Mouse (Mus musculus) heart, embryonic 12.5 days (tissue): ENCODE measurements around the gene Sltm. TPM values are rescaled to one million over a fixed set of nuclear protein-coding genes. Genes with fewer than 3 reads are reported as not detected.
A peak's percentile ranks its signal among the peaks of the same experiment; 100 is the strongest.
"Not testable (repeated sequence)": the region's sequence is repeated elsewhere in the genome, so short reads cannot be mapped to it uniquely, and the experiment has no call there.

Experiments
- ATAC-seq: fragments of 200-750 bp; cut with Nextera tagmentation; 2 replicates; pipeline ENCODE4 v1.8.0; 2017; ENCODE audit warnings: moderate TSS enrichment, moderate library complexity; ENCODE audit not compliant: insufficient number of reproducible peaks, low FRiP score
- H3K27ac ChIP-seq: fragments of 300-500 bp; sonication (generic); 2 replicates; pipeline ENCODE4 v1.5.1; 2016; ENCODE audit warnings: mild to moderate bottlenecking, moderate library complexity; ENCODE audit not compliant: poor library complexity, severe bottlenecking
- H3K27me3 ChIP-seq: fragments of 300-500 bp; sonication (generic); replicated peaks from 2 replicates; pipeline ENCODE4 v1.6.1; 2016; ENCODE audit warnings: mild to moderate bottlenecking, moderate library complexity
- H3K36me3 ChIP-seq: fragments of 300-500 bp; sonication (generic); 2 replicates; pipeline ENCODE4 v1.6.1; 2016; ENCODE audit warnings: mild to moderate bottlenecking, moderate library complexity
- H3K4me1 ChIP-seq: fragments of 300-500 bp; sonication (generic); replicated peaks from 2 replicates; pipeline ENCODE4 v1.6.1; 2016; ENCODE audit warnings: mild to moderate bottlenecking
- H3K4me2 ChIP-seq: fragments of 300-500 bp; sonication (generic); 2 replicates; pipeline ENCODE4 v1.6.1; 2016; ENCODE audit warnings: mild to moderate bottlenecking, moderate library complexity
- H3K4me3 ChIP-seq: fragments of 300-500 bp; sonication (generic); 2 replicates; pipeline ENCODE4 v1.5.1; 2016; ENCODE audit warnings: mild to moderate bottlenecking
- H3K9ac ChIP-seq: fragments of 300-500 bp; sonication (generic); 2 replicates; pipeline ENCODE4 v1.6.1; 2016; ENCODE audit warnings: mild to moderate bottlenecking, moderate library complexity
- H3K9me3 ChIP-seq: fragments of 300-500 bp; sonication (generic); replicated peaks from 2 replicates; pipeline ENCODE4 v1.6.1; 2016; ENCODE audit warnings: mild to moderate bottlenecking, moderate library complexity
- WGBS: fragments of 180-500 bp; shearing (Covaris S2); methylation state at CpG from one replicate; pipeline ENCODE4 v1.1.7; 2016; 5-methylcytosine and 5-hydroxymethylcytosine counted together
- polyA plus RNA-seq: library from polyadenylated mRNA; unstranded; fragments of >200 nt; fragmentation: Nextera tagmentation; extraction: Ambion mirVana; gene quantifications from 2 replicates; pipeline ENCODE4 v1.2.1, GENCODE M21; 2016

Sltm gene
- polyA plus RNA-seq, 1 experiment from 2014 or later: 38.7 TPM

GRCm38 (mm10) chr9:70551524-70551923 is 9.0 kb downstream of the Sltm start:
- Histone ChIP-seq H3K9me3 (peaks cover 10% of the 10 kb centered on the region; the same call in 1 of the 2 replicates), H3K4me1 (0 out of 2 replicates have a peak, but pooled peaks cover 3% of the 10 kb centered on the region), H3K9ac (no peak overlapping the region), H3K27ac (no peak overlapping the region), H3K36me3 (peaks cover 27% of the 10 kb centered on the region), H3K4me3 (no peak overlapping the region), H3K4me2 (no peak overlapping the region), H3K27me3 (no peaks in the 10 kb centered on the region)
- WGBS: 96% methylated on average over 1 of the region's 1 CpGs
- no peak for ATAC-seq

GRCm38 (mm10) chr9:70552233-70552632 is 9.7 kb downstream of the Sltm start:
- not testable (repeated sequence) for ATAC-seq, H3K27me3 ChIP-seq, H3K9ac ChIP-seq, H3K27ac ChIP-seq, H3K4me2 ChIP-seq, H3K4me1 ChIP-seq, H3K4me3 ChIP-seq
- Histone ChIP-seq H3K36me3 (peaks cover 27% of the 10 kb centered on the region), H3K9me3 (peaks cover 10% of the 10 kb centered on the region; the same call in 1 of the 2 replicates)
- 89% methylated on average over 2 of the region's 2 CpGs for WGBS

DNA sequence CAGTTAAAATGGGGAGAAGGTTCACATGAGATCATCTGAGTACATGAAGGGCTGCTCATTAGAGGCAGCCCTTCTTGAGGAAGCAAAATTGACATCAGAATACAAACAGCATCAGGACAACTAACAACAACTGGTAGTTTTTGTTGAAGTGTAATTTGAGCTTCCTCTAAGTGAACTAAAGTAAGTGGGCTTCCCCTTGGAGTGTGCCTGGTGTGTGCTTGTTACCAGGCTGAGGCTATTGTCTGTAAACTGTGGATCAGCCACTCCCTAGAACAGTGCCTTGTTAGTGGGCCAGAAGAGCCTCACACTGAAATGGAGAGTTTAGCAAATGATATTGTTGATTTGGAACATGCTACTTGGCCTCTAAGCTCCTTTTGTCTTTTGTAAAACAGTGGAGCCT is 12.9 kb downstream of the Sltm start:
- Histone ChIP-seq H3K9ac (no peak overlapping the region), H3K36me3 (peaks cover 23% of the 10 kb centered on the region), H3K4me1 (no peaks in the 10 kb centered on the region; the same call in 1 of the 2 replicates), H3K27ac (no peak overlapping the region), H3K4me2 (no peak overlapping the region), H3K4me3 (no peak overlapping the region), H3K9me3 (peaks cover 10% of the 10 kb centered on the region; the same call in 1 of the 2 replicates), H3K27me3 (no peaks in the 10 kb centered on the region)
- no peak for ATAC-seq

- no peaks in the 10 kb centered on the region; the same call in 1 of the 2 replicates for H3K4me1 ChIP-seq
- no peak overlapping the region for H3K27ac ChIP-seq
- 87% methylated on average over 5 of the region's 5 CpGs for WGBS
- H3K27me3 ChIP-seq: no peaks in the 10 kb centered on the region
- H3K9me3 ChIP-seq: peaks cover 10% of the 10 kb centered on the region; the same call in 1 of the 2 replicates
- no peak for ATAC-seq
- H3K4me3 ChIP-seq: no peak overlapping the region
- H3K4me2 ChIP-seq: no peak overlapping the region
- H3K36me3 ChIP-seq: peaks cover 19% of the 10 kb centered on the region
- no peak overlapping the region for H3K9ac ChIP-seq
Observed at GRCm38 (mm10) chr9:70556796-70557195, 14.2 kb downstream of the Sltm start.

DNA sequence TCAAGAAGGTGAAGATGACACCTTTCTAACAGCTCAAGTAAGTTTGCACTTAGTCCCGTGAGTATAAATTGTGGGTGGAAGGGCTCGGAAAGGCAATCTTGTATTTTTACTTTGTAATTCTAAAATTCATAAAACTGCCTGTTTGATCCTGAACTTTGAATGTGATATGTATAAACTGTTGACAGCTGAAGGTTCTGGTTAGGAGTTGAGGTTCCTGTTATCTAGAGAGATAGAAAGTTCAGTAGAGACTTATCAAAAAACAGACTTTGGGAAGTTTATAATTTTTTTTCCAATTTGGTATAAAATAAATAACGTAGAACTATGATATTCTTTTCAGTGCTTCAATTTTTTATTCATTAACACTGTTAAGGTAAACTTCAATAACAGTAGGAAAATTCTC is 20.3 kb downstream of the Sltm start:
- H3K4me3 ChIP-seq: no peak overlapping the region
- peaks cover 10% of the 10 kb centered on the region; the same call in 1 of the 2 replicates for H3K4me1 ChIP-seq
- H3K9ac ChIP-seq: no peak overlapping the region
- H3K36me3 ChIP-seq: 0 out of 2 replicates have a peak, but pooled peaks cover 8% of the 10 kb centered on the region
- no peaks in the 10 kb centered on the region for H3K27me3 ChIP-seq
- H3K9me3 ChIP-seq: no peaks in the 10 kb centered on the region
- no peak for ATAC-seq
- 87% methylated on average over 3 of the region's 3 CpGs for WGBS
- H3K27ac ChIP-seq: no peak overlapping the region
- no peak overlapping the region for H3K4me2 ChIP-seq

GRCm38 (mm10) chr9:70567651-70568050 is 25.1 kb downstream of the Sltm start:
- 49% methylated on average over 5 of the region's 5 CpGs for WGBS
- no peaks in the 10 kb centered on the region for H3K9me3 ChIP-seq
- no peak overlapping the region for H3K4me3 ChIP-seq
- H3K4me1 ChIP-seq: peaks cover 20% of the 10 kb centered on the region
- H3K36me3 ChIP-seq: peaks cover 8% of the 10 kb centered on the region
- no peak overlapping the region for H3K9ac ChIP-seq
- peak overlapping the region; percentile 63 for H3K27ac ChIP-seq
- H3K4me2 ChIP-seq: peak overlapping the region; percentile 42
- H3K27me3 ChIP-seq: no peaks in the 10 kb centered on the region
- ATAC-seq: peak; percentile 39; the same call in 1 of the 2 replicates

DNA sequence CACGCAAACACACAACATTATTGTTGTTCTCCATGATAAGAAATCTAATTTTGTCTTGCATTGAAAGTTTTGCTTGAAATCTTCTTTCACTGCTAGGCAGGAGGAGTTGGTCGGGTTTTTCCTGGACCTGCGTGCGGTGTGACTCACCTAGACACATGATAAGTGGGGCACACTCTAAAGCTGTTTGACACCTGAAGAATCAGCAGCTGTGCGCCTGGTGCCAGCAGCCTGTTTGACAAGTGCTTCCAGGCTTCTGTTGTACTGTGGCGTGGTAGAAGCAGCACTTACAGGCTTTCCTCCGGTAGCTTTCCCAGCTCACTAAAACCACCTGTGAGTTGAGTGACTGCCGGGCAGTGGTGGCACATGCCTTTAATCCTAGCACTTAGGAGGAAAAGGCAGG is 27.8 kb downstream of the Sltm start:
- Histone ChIP-seq H3K4me2 (peak overlapping the region; percentile 33), H3K9me3 (no peaks in the 10 kb centered on the region), H3K27ac (peak overlapping the region; percentile 60; the same call in 1 of the 2 replicates), H3K9ac (no peak overlapping the region), H3K4me1 (peaks cover 17% of the 10 kb centered on the region), H3K36me3 (peaks cover 23% of the 10 kb centered on the region), H3K4me3 (no peak overlapping the region), H3K27me3 (no peaks in the 10 kb centered on the region)
- WGBS: 67% methylated on average over 8 of the region's 8 CpGs
- no peak for ATAC-seq

DNA sequence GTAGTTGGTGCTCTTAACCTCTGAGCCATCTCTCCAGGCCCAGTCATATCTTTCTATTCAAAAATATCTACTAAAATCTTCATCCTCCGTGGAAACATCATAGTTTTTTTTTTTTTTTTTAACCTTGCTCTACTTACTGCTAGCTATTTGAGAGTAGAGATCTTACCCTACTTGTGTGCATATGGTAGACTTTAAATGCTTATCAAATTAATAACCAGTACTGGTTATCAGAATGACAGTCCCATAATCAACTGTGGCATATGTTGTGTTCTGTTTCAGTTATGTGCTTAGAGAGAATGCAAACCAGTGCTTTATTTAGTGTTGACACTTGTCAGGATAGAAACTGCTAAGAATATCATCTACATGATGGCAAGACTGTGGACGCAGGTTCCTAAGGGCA is 35.6 kb downstream of the Sltm start:
- WGBS: 90% methylated on average over 2 of the region's 2 CpGs
- Histone ChIP-seq H3K27me3 (no peaks in the 10 kb centered on the region), H3K9ac (no peak overlapping the region), H3K9me3 (no peaks in the 10 kb centered on the region), H3K36me3 (peaks cover 69% of the 10 kb centered on the region), H3K4me3 (no peak overlapping the region), H3K27ac (no peak overlapping the region), H3K4me2 (no peak overlapping the region), H3K4me1 (no peaks in the 10 kb centered on the region)
- ATAC-seq: no peak

- Histone ChIP-seq H3K9me3 (no peaks in the 10 kb centered on the region), H3K4me1 (no peaks in the 10 kb centered on the region), H3K27me3 (no peaks in the 10 kb centered on the region), H3K4me3 (no peak overlapping the region), H3K9ac (no peak overlapping the region), H3K4me2 (no peak overlapping the region), H3K27ac (no peak overlapping the region), H3K36me3 (peaks cover 72% of the 10 kb centered on the region)
- ATAC-seq: no peak
- WGBS: 89% methylated on average over 5 of the region's 5 CpGs
Observed at GRCm38 (mm10) chr9:70580956-70581355, 38.4 kb downstream of the Sltm start.

DNA sequence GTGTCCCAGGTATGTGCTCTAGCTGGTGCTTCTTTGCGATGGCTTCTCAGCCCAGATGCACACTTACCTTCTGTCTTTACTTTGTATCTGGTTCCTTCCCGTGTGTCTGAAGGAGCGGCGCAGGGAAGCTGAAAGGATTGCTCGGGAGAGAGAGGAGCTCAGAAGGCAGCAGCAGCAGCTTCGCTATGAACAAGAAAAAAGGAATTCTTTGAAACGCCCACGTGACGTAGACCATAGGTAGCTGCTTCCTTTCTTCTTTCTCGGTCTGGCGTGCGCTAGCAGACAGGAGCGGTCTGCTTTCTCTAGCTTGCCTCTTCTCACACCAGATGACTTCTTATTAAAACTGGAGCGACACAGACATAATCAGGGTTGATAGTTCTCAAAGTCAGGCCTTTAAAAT is 42.1 kb downstream of the Sltm start:
- H3K36me3 ChIP-seq: peaks cover 80% of the 10 kb centered on the region
- no peaks in the 10 kb centered on the region for H3K27me3 ChIP-seq
- H3K4me2 ChIP-seq: no peak overlapping the region
- no peak for ATAC-seq
- H3K4me1 ChIP-seq: no peaks in the 10 kb centered on the region
- WGBS: 89% methylated on average over 14 of the region's 14 CpGs
- H3K9ac ChIP-seq: no peak overlapping the region
- no peak overlapping the region for H3K27ac ChIP-seq
- no peak overlapping the region for H3K4me3 ChIP-seq
- H3K9me3 ChIP-seq: no peaks in the 10 kb centered on the region

DNA sequence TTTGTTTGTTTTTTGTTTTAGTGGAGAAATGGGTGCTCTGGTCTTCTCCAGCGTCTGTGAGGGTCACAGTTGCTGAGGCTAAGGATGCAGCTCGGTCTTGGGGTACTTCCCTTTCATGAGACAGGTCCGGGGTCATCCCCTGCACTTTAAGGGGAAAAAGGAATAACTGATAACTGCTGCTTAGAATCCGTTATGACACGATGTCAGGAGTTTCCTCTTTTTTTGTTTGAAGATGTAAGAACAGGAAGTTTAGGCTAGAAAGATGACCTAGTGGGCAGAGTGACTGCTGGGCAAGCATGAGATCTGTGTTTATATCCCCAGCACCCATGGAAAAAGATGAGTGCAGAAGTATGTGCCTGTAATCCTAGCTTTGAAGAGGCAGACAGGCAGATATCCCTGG is 42.6 kb downstream of the Sltm start:
- ATAC-seq: no peak

GRCm38 (mm10) chr9:70587171-70587570 is 44.6 kb downstream of the Sltm start:
- Histone ChIP-seq H3K4me1 (no peaks in the 10 kb centered on the region), H3K27ac (no peak overlapping the region), H3K9ac (no peak overlapping the region), H3K9me3 (no peaks in the 10 kb centered on the region), H3K27me3 (no peaks in the 10 kb centered on the region), H3K4me2 (no peak overlapping the region), H3K36me3 (peaks cover 82% of the 10 kb centered on the region), H3K4me3 (no peak overlapping the region)
- WGBS: 91% methylated on average over 5 of the region's 5 CpGs
- no peak for ATAC-seq

More for the DNA sequence above, 42.6 kb downstream of the Sltm start:
- peaks cover 80% of the 10 kb centered on the region for H3K36me3 ChIP-seq
- H3K4me3 ChIP-seq: no peak overlapping the region
- no peaks in the 10 kb centered on the region for H3K4me1 ChIP-seq
- no peaks in the 10 kb centered on the region for H3K9me3 ChIP-seq
- no peak overlapping the region for H3K4me2 ChIP-seq
- H3K27ac ChIP-seq: no peak overlapping the region
- 74% methylated on average over 5 of the region's 5 CpGs for WGBS
- H3K9ac ChIP-seq: no peak overlapping the region
- H3K27me3 ChIP-seq: no peaks in the 10 kb centered on the region
